Mouse (Mus musculus): Measurements from ENCODE around the gene Tbc1d5.
"Not testable (repeated sequence)": the region's sequence is repeated elsewhere in the genome, so short reads cannot be mapped to it uniquely, and the experiment has no call there.

Gene Tbc1d5

DNA sequence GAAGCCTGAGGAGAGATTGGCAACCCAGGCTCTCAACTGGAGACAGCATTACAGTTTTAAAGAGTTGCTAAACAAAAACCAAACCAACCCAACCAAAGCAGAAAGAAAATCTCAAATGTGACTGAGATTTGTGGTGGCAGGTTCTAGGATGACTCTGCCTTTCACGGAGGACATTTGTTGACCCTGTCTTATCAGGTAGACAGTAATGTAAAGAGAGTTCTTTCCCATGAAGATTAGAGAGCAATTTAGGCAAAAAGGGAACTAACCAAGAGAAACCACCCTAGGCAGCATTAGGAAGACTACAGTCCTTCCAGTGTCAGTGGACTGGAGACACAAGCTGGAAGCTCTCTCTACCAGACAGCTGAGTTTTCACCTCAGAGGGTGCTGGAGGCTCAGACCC is 438.3 kb downstream of the Tbc1d5 start:
- DNase-seq (ENCODE audit: low spot score): no peak

DNA sequence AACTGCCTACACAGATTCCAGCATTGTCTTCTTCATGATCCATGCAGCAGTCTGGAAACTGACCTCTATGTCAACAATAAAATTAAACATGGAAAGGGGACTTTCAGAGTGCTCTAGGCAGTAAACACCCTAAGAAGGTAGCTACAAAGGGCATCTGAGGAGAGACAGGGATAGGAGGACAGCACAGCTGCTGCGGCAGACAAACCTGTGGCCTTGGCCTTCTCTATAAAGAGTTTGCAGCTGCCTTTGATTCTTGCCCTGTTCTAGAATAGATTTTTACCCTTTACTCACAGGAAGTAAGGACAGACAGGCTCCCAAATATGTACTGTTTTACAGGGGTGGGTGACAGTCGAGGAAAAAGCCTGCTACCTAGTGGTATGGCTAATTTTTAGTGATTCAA is 440.7 kb downstream of the Tbc1d5 start:
- DNase-seq (ENCODE audit: low spot score): no peak

DNA sequence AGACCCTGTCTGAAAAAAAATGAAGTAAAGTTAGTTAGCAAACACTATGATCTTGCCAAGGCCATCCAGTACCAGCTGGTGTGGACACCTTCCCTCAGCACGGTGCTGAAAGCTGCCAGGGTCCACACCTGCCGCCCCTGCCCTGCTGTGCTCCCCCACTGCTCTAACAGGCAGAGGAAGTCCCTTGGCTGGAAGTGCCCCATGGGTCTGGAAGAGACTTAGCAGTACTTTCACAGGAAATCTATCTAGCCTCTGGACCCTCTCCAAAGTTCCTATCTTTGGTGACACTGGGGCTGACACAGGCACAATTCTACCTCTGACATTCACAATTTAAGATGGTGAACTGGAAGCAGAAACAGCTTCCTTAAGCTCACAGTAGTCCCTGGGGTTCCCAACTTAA is 442.1 kb downstream of the Tbc1d5 start:
- DNase-seq (ENCODE audit: low spot score): no peak

DNA sequence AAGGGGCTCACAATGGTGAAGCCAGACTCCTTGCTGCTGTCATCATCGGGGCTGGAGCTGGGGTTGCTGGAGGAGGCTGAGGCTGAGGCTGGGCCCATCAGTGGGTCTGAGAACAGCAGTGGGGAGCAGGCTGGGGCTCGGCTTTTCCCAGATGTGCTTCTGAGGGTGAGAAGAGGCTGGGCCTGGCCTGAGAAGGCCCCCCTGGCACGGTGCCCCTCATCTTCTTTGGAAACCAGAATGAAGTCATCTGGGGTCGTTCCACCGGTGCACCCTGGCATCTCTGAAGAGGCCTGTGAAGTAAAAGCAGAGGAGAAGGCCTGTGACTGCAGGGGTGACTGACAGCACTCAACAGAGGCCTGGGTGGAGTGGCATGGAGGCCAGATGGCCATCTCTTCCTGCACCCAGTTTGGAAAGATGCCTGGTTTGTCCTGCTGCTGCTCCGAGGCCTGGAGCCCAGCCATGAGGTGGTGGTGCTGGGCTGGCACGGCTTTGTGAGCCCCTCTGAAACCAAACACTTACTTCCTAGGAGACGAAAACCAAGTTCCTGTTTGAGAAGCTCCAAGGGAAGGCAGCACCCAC is 443.1 kb downstream of the Tbc1d5 start:
- DNase-seq (ENCODE audit: low spot score): peak; percentile 45

DNA sequence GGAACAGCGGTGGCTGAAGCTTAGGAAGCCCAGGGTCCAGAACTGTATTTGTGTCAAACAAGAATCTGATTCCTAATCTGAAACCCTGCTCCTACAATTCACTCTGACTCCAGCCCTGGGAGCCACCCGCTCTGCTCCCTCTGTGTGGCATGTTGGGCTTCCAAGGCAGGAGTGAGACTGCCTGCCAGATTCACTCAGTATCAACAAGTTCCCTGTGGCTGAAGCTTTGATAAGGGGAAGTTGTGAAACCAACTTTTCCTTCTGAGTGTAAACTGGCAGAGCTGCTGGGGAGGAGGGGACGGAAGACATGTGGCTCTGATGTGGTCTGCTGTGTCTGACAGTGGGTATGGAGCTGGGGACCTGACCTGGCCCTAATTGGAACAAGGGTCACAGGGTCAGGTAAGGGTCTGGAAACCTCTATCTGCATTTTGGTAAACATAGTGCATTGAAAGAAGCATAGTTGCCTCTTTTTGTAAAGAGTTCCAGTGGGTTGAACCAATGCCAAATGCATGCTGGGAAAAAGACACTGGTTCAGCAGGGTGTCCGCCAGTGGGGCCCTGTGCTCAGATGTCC is 443.7 kb downstream of the Tbc1d5 start:
- peak; percentile 47 for DNase-seq (ENCODE audit: low spot score)

DNA sequence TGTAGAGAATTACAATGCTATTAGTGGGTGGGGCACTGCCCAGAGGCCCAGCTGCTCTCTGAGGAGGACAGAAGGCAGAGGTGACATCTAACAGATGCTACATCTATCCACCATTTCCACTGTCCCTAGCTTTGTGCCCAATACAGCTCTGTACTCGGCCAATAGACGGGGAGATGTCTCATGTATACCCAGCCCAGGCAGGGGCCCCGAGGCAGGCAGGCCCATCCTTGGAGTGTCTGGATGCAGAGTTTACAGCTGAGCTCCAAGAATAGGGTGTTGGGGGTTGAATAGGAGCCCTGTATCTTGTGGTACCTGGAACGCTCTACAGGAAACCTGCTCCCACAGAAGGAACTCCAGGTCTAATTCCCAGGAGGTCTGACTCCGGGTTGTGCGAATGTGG is 444.4 kb downstream of the Tbc1d5 start:
- DNase-seq (ENCODE audit: low spot score): no peak

DNA sequence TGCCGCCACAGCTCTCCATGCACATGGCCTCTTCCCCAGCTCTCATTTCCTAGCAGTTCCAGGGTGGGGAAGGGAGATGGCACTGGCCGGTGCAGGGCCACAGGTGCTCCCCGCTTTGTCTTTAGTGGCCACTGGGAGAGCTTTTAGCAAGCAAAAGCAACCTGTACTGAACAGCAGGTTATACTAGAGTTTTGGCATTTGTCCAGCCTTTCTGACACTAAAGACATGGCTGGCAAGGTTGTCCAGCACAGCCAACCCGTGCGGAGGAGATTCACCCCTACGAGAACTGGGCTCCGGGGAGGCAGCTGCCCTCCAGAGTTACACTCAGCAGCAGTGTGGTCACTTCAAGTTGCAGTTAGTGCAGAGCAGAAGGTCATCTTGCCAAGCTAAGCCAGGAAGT is 445.8 kb downstream of the Tbc1d5 start:
- DNase-seq (ENCODE audit: low spot score): no peak

DNA sequence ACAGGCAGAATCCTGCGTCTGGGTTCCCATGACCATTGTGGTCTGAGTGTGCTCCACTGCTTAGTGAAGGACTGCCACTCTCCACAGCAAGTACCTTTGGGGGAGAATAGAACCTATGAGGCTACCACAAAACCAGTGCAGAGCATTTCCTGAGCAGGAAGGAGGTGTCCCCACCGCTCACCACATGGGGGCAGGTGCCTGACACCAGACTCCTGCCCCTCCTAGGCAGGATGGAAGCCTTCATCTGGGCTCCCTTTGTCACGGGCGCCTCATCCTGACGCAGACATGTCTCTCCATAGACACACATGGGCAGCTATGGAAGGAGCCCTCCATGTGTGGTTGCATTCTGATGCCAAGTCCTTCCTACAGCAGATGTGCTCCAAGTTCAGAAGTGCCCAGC is 447.3 kb downstream of the Tbc1d5 start:
- no peak for DNase-seq (ENCODE audit: low spot score)

DNA sequence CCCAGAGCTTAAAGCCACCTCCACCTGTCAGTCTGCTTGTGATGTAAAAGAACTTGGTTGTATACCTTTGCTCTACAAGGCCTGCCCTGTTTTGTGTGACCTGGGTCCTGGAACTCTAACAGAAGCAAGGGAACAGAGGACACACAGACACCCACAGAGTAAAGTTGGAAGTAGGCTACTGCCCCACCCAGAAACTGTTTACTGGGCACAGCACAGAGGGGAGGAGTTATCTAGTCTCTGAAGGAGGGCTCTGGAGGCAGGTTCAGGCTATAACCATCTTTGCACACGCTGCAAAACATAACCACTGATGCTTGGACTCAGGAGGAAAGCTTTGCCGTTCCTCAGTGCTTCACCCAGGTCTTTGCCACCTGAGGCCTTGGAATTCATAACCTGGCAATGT is 448.3 kb downstream of the Tbc1d5 start:
- DNase-seq (ENCODE audit: low spot score): no peak

DNA sequence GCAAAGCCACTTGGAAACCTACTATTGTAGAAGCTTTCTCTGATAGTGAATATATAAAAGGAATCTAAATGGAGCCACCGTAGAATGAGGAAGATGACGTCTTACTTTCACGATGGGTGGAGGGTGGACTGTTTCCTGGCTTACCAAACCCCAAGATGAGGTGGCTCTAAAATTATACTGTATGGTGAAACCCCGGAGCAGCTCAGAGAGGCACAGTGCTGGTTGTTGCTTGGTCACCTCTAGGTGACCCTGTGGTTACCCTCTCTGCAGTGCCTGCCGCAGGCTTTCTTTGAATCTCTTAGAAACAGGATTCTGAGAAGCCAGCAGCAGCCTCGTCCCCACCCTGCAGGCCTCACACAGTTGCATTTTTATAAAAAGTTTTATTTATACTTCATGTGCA is 449.6 kb downstream of the Tbc1d5 start:
- DNase-seq (ENCODE audit: low spot score): no peak

DNA sequence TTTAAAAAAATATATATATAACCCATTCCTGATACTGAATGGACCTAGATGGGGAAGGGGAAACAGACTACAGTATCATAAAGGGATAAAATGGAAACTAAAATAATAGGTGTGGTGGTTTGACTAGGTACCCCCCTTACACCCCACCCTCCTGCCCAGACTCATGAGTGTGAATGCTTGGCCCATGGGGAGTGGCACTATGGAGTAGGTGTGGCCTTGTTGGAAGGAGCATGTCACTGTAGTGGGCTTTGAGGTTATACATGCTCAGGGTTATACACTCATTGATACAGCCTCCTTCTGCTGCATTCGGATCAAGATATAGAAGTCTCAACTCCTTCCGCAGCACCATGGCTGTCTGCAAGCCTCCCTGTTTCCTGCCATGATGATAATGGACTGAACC is 450.1 kb downstream of the Tbc1d5 start:
- DNase-seq (ENCODE audit: low spot score): no peak

DNA sequence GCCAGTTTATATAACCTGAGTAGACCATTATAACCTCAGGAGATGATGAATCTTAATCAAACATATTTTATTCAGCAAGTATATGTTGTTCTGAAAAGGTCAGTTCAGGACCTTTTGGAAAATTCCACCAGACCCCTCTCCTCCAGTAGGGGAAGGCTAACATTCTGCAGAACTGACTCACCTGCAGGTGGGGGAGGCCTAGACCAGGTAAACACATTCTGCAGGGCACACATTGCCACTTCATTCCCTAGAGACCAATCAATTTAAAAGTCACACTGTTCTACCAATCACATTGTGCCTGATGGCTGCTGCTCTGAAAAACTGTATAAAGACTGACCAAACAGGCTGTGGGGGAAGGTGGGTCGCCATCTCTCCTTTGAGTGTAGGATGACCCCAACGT is 452.9 kb downstream of the Tbc1d5 start:
- DNase-seq (ENCODE audit: low spot score): no peak

DNA sequence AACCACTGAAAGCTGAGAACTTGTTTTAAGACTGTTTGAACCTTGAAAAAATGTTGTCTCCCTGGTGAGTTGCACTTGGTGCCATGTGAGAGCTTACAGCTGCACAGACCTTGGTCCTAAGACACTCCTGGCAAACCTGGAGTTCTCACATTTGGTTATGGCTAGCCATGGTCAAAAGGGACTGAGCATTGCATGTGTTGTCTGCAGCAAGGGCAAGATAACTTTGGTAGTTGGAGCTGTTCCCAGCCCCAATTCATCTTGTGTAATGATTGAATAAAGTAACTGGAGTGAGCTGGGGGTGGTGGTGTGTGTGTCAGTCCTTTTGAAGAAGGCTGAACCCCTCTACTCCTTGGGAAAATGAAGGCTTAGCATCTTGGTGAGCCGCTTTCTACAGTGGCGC is 454.8 kb downstream of the Tbc1d5 start:
- no peak for DNase-seq (ENCODE audit: low spot score)

DNA sequence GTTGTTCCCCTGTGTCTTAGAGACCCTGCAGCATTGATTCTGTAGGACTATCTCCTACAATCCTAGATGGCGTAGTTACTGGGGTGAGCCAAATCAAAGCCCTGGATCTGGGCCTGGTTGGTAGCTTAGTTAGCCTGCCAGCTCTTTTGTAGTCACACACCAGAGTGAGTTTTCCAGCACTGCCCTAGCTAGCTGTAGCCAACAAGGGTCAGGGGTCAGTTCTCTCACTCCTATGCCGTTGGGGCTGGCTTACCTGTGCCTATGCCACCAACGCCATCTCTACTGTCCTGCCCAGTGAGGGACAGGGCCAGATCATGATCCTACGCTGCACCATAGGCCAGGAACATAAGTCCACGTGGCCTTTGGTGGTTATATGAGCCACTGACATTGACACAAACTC is 461.6 kb downstream of the Tbc1d5 start:
- no peak for DNase-seq (ENCODE audit: low spot score)

DNA sequence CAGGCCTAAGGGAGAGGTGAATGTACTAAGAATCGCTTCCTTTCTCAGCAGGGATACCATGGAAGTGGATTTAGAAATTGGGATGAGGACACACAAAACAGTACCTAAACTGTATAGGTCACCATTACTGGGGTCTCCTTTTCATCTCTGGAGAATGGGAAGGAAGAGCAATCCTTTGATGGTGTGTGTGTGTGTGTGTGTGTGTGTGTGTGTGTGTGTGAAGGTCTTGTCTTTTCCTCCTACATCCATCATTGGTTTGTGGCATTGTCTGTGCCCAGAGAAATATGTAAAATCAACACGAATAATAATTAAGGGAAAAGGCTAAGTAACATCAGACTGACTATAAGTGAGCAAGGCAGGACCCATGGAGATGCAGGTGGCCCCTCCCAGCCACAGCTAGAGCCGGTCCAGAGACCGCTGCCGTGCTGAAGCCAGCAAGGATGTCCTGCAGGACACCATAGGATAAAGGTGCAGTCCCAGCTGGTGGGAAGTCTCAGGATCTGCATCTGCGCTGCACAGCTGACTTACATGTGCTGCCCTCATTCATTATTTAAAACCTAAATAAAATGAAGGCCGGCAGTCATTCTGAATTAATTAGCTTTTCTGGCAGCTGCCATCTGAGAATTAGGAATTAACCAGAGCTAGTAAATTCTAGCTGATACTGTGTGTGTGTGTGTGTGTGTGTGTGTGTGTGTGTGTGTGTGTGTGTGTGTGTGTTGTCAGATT is 468.5 kb downstream of the Tbc1d5 start:
- no peak for DNase-seq (ENCODE audit: low spot score)

DNA sequence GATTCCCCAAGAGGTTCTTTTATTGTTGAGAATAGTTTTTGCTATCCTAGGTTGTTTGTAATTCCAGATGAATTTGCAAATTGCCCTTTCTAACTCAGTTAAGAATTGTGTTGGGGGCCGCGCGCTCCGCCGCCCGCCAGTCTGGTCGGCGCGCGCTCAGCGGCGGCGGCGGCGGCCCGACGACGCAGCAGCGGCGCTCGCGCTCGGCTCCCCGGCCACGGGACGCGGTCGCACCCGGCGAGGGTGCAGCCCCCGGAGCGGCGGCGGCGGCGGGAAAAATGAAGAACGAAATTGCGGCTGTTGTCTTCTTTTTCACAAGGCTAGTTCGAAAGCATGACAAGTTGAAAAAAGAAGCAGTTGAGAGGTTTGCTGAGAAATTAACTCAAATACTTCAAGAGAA is 480.7 kb downstream of the Tbc1d5 start:
- DNase-seq (ENCODE audit: low spot score): not testable (repeated sequence)

DNA sequence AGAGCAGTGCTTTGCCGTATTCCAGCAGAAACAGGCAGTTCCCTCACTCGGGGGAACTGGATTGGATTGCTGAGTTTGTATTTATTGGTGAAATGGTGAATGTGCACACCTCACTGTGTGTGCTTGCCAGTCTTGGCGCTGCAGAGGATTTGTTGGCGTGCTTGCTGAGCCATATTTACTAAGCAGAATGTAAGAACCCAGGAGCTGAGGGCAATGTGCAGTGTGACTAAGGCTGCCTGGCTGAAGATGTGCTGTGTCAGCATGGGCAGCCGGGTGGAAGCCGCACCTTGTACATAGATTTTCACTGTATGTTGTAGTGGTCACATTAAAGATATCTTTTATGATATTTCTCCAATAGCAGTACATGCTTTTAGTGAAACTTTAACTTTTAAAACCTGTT is 491.0 kb downstream of the Tbc1d5 start:
- DNase-seq (ENCODE audit: low spot score): no peak

DNA sequence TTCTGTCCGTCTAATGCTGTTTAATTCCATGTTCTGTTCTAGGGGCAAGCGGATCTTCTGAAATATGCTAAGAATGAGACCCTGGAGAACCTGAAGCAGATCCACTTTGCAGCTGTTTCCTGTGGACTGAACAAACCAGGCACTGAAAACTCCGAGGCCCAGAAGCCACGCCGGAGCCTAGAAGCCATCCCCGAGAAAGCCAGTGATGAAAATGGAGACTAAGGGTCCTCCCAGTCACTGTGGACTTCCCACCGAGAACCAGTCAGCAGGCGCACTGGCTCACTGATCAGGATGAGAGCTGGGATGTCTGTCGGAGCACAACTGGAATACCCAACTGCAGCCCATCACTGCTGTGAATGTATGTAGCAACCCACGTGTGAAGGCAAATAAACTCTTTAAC is 491.5 kb downstream of the Tbc1d5 start:
- DNase-seq (ENCODE audit: low spot score): no peak

DNA sequence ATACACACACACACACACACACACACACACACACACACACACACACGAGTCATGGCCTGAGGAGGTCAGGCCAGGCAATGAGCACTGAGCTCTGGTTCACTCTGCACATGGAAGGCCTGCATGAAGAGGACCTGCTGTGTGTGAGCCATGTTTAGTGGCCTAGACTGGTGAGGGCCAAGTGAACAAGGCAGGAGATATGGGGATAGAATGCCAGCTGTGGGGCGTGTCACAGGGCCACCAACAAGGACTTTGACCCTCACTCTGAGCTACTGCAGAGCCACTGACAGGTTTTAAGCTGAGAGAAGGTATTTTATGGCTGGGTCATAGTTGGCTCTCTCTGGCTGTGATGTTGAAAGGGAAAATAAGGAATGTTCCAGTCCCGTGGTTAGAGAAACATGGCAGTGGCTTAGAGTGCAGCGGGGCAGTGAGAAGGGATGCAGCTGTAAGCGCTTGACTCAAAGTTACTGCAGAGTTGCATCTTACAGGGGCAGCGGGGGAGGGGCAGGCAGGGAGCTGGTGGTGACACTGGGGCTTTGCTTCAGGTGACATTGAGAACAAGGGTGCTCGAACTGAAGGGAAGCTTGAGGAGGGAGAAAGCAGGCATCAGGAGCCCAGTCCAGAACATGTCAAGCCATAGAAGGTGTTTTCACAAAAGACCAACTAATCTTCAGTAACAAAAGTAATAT is 494.0 kb downstream of the Tbc1d5 start:
- DNase-seq (ENCODE audit: low spot score): no peak
